Mouse (Mus musculus) G1E (cell line): ENCODE measurements around the gene Gpx1. TPM values are rescaled to one million over a fixed set of nuclear protein-coding genes. Genes with fewer than 3 reads are reported as not detected.

Source experiments
- ATAC-seq: 2 replicates; pipeline ENCODE4 v1.8.0; 2016; ENCODE audit warnings: mild to moderate bottlenecking; ENCODE audit not compliant: insufficient number of reproducible peaks, poor library complexity, low FRiP score, severe bottlenecking; ENCODE audit errors: extremely low read depth
- DNase-seq: peaks from one replicate; pipeline ENCODE4 v3.0.0; 2012; ENCODE audit warnings: low spot score
- H3K27me3 ChIP-seq: 2 replicates; pipeline ENCODE4 v1.6.1; 2012; ENCODE audit warnings: mild to moderate bottlenecking, low read length, inconsistent platforms; ENCODE audit not compliant: insufficient read depth
- H3K36me3 ChIP-seq: replicated peaks from 2 replicates; pipeline ENCODE3; 2012; ENCODE audit warnings: mild to moderate bottlenecking, inconsistent platforms
- H3K4me1 ChIP-seq: 2 replicates; pipeline ENCODE4 v1.6.1; 2012; ENCODE audit warnings: low read depth, low read length, inconsistent platforms, mixed read lengths; ENCODE audit not compliant: insufficient read depth
- H3K4me3 ChIP-seq: 2 replicates; pipeline ENCODE4 v1.5.1; 2012; ENCODE audit warnings: low read depth, mild to moderate bottlenecking, inconsistent platforms, low read length, moderate library complexity, mixed read lengths
- H3K9me3 ChIP-seq: replicated peaks from 2 replicates; pipeline ENCODE4 v1.6.1; 2012; ENCODE audit warnings: inconsistent platforms
- CTCF ChIP-seq: IDR thresholded peaks from 2 replicates; pipeline ENCODE4 v1.5.1; 2012; ENCODE audit warnings: low read depth, low read length, inconsistent platforms, mixed read lengths
- GATA1 ChIP-seq: IDR thresholded peaks from 2 replicates; pipeline ENCODE4 v1.6.1; 2012; ENCODE audit warnings: borderline replicate concordance, low read length, inconsistent platforms, mixed read lengths
- GATA2 ChIP-seq: IDR thresholded peaks from 2 replicates; pipeline ENCODE4 v1.6.1; 2012; ENCODE audit warnings: low read depth, low read length, inconsistent platforms, borderline replicate concordance
- POLR2AphosphoS5 ChIP-seq: IDR thresholded peaks from 2 replicates; pipeline ENCODE4 v1.6.1; 2012; ENCODE audit warnings: low read depth, low read length, inconsistent platforms; ENCODE audit not compliant: insufficient replicate concordance
- TAL1 ChIP-seq: conservative IDR thresholded peaks from 2 replicates; pipeline ENCODE4 v1.6.1; 2012; ENCODE audit warnings: low read depth, low read length, inconsistent platforms, mixed read lengths
- polyA plus RNA-seq: library from polyadenylated mRNA; stranded (reverse); fragments of >175 nt; gene quantifications from 2 replicates; pipeline ENCODE4 v1.2.3, GENCODE M21; 2012
- total RNA-seq, 2 experiments: library from RNA; stranded (forward) in 1 of 2; stranded (reverse) in 1 of 2; fragments of 200-1000 nt in 1 of 2; fragments of >200 nt in 1 of 2; fragmentation: Nextera tagmentation in 1 of 2; gene quantifications; 2 replicates each; pipeline ENCODE4 v1.2.3; 2014 to 2017

Gene Gpx1
- total and polyA plus RNA-seq, 3 experiments, result 543 to 1,695 (median 1,228) TPM

DNA sequence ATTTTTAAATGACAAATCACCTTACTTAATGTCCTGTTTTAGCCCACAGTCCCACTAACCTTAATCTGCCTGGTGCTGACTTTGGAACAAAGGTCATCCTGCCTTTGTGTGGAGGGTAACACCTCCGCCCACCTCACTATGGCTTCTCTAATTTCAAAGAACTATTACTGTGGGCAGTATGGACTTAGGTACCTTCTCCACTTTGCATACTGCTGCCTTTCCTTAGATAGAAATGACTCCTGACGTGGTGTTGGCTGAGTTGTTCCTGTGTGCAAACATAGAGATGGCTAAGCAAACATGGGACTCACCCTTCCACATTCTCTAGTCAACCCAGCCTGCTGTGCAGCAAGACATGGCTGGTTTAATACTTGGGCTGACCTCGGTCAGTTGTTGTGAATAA, 36.9 kb upstream of the Gpx1 start:
- Histone ChIP-seq H3K4me1 (peaks cover 19% of the 10 kb centered on the region), H3K36me3 (peaks cover 43% of the 10 kb centered on the region), H3K4me3 (no peak overlapping the region), H3K9me3 (no peaks in the 10 kb centered on the region), H3K27me3 (no peaks in the 10 kb centered on the region)
- ATAC-seq (no peak), DNase-seq (no peak)
- no peak for TF ChIP-seq GATA1
- no peak for TF ChIP-seq CTCF
- no peak for TF ChIP-seq TAL1
- no peak for TF ChIP-seq GATA2
- TF ChIP-seq POLR2AphosphoS5, result no peak

DNA sequence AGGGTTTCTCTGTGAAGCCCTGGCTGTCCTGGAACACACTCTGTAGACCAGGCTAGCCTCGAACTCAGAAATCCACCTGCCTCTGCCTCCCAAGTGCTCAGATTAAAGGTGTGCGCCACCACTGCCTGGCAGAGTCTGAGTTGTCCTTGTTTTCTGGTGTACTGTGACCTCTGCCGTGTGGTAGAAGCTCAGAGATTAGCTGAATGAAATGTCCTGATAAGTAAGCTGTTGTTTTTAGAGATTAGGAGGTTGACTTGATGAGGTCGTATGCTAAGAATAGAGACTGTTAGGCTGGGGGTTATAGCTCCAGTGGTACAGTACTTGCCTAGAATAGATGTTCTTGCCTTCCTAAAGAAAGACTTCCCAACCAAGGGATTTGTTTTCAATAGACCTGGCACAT, 34.0 kb upstream of the Gpx1 start:
- ATAC-seq (no peak), DNase-seq (no peak)
- Histone ChIP-seq H3K4me3 (peak overlapping the region; percentile 73; the same call in 1 of the 2 replicates), H3K9me3 (no peaks in the 10 kb centered on the region), H3K27me3 (no peaks in the 10 kb centered on the region), H3K36me3 (peaks cover 43% of the 10 kb centered on the region), H3K4me1 (peaks cover 22% of the 10 kb centered on the region)
- TF ChIP-seq GATA2, result no peak
- no peak for TF ChIP-seq CTCF

DNA sequence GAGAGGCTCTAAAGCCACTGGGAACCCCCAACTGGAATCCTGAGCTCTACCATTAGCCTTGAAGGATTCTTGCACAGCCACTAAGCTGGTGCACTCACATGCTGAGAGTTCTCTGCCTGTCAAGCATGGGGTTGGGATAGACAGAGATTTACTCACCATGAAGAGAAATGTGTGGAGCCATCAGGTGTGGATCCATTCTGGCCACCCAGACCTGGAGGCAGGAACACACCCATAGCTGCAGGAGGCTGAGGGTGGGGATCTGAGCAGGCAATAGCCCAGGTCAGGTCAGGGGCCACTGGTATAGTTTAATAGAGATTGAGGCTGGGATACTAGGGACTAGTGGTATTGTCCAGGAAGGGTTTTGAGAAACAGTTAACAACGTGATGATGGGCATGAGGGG, 33.5 kb upstream of the Gpx1 start:
- H3K4me3 ChIP-seq, result peak overlapping the region; percentile 73
- no peaks in the 10 kb centered on the region for H3K27me3 ChIP-seq
- H3K9me3 ChIP-seq, result no peaks in the 10 kb centered on the region
- peaks cover 47% of the 10 kb centered on the region for H3K36me3 ChIP-seq
- DNase-seq, result no peak
- TF ChIP-seq GATA1, result no peak
- no peak for TF ChIP-seq CTCF
- no peak for TF ChIP-seq POLR2AphosphoS5
- no peak for TF ChIP-seq GATA2
- TF ChIP-seq TAL1, result no peak
- ATAC-seq, result no peak
- peaks cover 26% of the 10 kb centered on the region for H3K4me1 ChIP-seq

DNA sequence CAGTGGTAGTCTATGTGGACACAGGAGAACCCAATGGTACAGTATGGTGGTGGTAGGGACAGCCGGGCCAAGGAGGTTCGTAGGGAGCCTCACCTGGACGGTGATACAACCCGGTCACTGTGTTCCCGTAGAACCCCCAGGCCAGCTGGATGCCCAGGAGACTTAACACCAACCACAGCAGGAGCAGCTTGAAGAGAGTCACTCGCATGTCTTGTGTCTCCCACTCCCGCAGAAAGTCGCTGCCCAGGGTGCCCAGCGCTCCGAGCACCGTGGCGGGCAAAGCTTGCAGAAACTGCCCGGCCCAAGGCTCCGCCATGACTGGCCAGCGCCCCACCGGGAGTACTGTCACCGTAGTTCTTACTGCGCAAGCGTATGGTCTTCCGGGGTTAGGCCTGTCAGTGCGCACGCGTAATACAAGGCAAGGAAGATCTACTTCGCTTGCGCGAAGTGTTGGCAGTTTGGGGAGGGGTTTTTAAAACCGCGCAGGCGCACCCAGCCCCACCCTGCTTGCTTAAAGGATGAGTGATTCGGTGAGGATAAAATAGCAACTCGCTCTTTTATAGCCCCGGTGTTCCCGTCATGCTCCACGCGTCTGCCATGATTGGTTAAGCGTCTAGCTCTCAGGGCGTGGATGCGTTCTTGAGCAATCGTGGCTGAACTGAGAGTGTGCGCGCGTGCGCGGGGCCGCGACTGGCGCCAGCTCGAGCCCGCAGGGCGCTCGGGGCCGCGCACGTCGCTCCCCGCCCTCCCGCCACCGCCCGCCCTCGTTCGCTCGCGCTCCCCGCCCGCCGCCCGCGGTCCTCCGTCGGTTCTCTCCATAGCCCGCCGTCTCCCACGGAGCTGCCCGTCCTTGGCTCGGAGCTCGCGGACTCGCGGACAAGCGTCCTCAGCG, 32.8 kb upstream of the Gpx1 start, which contains the start of the genes Rhoa and Tcta:
Gene Rhoa, plus strand, starts transcription at position 501 of the 892 bp plus-strand sequence.
Gene Tcta, minus strand, starts transcription at position 532 of the 892 bp plus-strand sequence.
- Histone ChIP-seq H3K4me1 (peaks cover 29% of the 10 kb centered on the region), H3K27me3 (no peaks in the 10 kb centered on the region)
- ATAC-seq, result peak; percentile 93

DNA sequence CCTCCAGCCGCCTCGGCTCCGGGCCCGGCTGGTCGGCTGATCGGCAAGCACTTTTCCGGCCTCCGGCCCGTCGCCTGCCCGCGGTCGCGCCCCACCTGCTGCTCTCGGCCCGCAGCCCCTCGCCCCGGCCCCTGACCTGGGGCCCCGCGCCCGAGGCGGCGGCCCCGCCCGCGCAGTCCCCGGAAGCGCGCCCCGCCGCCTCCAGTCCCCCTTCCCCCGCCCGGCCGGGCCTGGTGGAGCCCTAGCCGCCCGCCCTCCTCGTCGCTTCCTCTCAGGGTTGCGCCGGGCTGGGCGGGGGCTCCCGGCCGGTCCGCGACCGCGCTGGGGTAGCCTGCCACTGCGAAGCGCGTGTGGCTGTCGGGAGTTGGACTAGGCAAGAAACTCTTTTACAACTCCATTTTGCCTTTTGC, 32.1 kb upstream of the Gpx1 start:
- DNase-seq, result peak; percentile 81
- no peak for ATAC-seq
- Histone ChIP-seq H3K4me3 (peak overlapping the region; percentile 73), H3K4me1 (peaks cover 35% of the 10 kb centered on the region), H3K27me3 (no peaks in the 10 kb centered on the region), H3K36me3 (peaks cover 44% of the 10 kb centered on the region), H3K9me3 (no peaks in the 10 kb centered on the region)
- TF ChIP-seq GATA2 (no peak), POLR2AphosphoS5 (no peak), GATA1 (no peak), CTCF (no peak), TAL1 (no peak)

More for the DNA sequence above, 32.8 kb upstream of the Gpx1 start, which contains the start of the genes Rhoa and Tcta:
- Histone ChIP-seq H3K9me3 (no peaks in the 10 kb centered on the region), H3K4me3 (peak within 1 kb of the TSS; percentile 73), H3K36me3 (peaks cover 42% of the 10 kb centered on the region)
- DNase-seq, result peak; percentile 97
- TF ChIP-seq GATA2 (no peak), POLR2AphosphoS5 (peak; percentile 92)

DNA sequence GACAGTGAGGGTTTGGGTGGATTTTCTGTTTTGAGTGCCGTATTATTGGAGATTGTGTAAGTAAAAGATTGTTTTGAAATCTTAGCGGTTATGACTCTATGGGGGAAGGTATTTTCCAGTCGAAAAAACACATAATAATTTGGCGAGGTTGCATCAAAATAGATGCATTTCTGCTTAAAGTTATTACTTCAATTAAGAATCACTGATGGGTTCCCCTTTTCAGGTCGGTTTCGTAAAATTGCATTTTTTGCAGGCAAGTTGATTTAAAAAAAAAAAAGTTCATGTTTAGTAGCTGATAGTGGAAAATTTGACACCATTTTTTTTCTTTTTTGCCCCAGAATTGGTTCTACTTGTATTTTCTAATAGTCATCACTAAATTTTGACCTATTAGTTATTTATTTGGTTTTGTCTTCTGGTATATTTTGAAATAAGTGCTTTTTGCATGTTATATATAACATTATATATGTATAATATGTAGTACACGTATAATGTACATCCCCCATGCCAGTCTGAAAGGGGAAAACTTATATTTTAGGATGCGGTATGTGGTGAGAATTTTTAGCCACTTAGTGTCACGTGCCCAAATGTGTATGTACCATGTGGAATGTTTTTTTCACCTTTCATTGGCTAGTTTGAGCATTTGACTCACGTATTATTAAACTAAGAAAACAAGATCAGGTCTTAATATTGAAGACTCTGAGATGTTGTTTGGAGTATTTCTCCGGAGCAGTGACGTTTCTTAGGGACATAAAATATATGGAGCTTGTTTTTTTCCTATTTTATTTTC, 31.5 kb upstream of the Gpx1 start:
- no peaks in the 10 kb centered on the region for H3K27me3 ChIP-seq
- peak overlapping the region; percentile 73 for H3K4me3 ChIP-seq
- peaks cover 45% of the 10 kb centered on the region for H3K36me3 ChIP-seq
- no peak for TF ChIP-seq POLR2AphosphoS5
- no peak for TF ChIP-seq GATA2
- no peak for TF ChIP-seq GATA1
- no peak for TF ChIP-seq CTCF
- TF ChIP-seq TAL1, result no peak
- DNase-seq (no peak), ATAC-seq (no peak)
- H3K9me3 ChIP-seq, result no peaks in the 10 kb centered on the region
- H3K4me1 ChIP-seq, result peaks cover 41% of the 10 kb centered on the region
